Mouse (Mus musculus) CH12.LX (cell line): ENCODE data around the gene Akap2. TPM values are rescaled to one million over a fixed set of nuclear protein-coding genes. Genes with fewer than 3 reads are reported as not detected.

ENCODE experiments used
- DNase-seq: peaks from one replicate; pipeline ENCODE4 v3.0.0-alpha.2; 2013; ENCODE audit errors: extremely low read depth
- H3K27ac ChIP-seq: 2 replicates; pipeline ENCODE4 v1.5.1; 2012; ENCODE audit warnings: low read depth, mild to moderate bottlenecking, control low read depth, moderate library complexity; ENCODE audit not compliant: insufficient read depth
- H3K27me3 ChIP-seq: replicated peaks from 2 replicates; pipeline ENCODE3; 2012; ENCODE audit warnings: inconsistent platforms
- H3K36me3 ChIP-seq, 2 experiments: replicated peaks in 1 of 2; 2 replicates each; pipeline versions ENCODE3 to v1.6.1; 2012; ENCODE audit warnings: inconsistent platforms in 1 of 2, low read length in 1 of 2, mild to moderate bottlenecking in 1 of 2, mixed read lengths in 1 of 2, moderate library complexity in 1 of 2; ENCODE audit not compliant: control insufficient read depth in 1 of 2, insufficient read depth in 1 of 2
- H3K4me1 ChIP-seq, 2 experiments: 2 replicates each; pipeline ENCODE4 v1.6.1; 2012; ENCODE audit warnings: inconsistent platforms in 1 of 2, moderate library complexity in 1 of 2; ENCODE audit not compliant: insufficient read depth in 2 of 2, control insufficient read depth in 1 of 2
- H3K4me2 ChIP-seq: 2 replicates; pipeline ENCODE4 v1.6.1; 2012; ENCODE audit warnings: low read depth, mild to moderate bottlenecking, control low read depth; ENCODE audit not compliant: poor library complexity, insufficient read depth, severe bottlenecking
- H3K4me3 ChIP-seq, 3 experiments: fragments of 150-350 bp in 1 of 3; sonication (generic) in 1 of 3; replicated peaks in 1 of 3; 2 replicates each; pipeline versions ENCODE3 to v1.5.1; 2011 to 2012; ENCODE audit warnings: low read depth in 2 of 3, low read length in 2 of 3, mild to moderate bottlenecking in 2 of 3, moderate library complexity in 2 of 3, control low read depth in 1 of 3, improper control_type of control experiment in 1 of 3, inconsistent platforms in 1 of 3, mixed read lengths in 1 of 3; ENCODE audit not compliant: poor library complexity in 1 of 3
- H3K79me2 ChIP-seq: replicated peaks from 2 replicates; pipeline ENCODE4 v1.6.1; 2012; ENCODE audit warnings: mild to moderate bottlenecking, moderate library complexity; ENCODE audit not compliant: control insufficient read depth, poor library complexity, insufficient read depth, severe bottlenecking; ENCODE audit errors: extremely low read depth
- H3K9ac ChIP-seq: 2 replicates; pipeline ENCODE4 v1.6.1; 2012; ENCODE audit warnings: low read depth, mild to moderate bottlenecking, control low read depth, moderate library complexity; ENCODE audit not compliant: insufficient read depth
- H3K9me3 ChIP-seq: replicated peaks from 2 replicates; pipeline ENCODE3; 2012; ENCODE audit warnings: low read length, inconsistent platforms, mixed read lengths
- CHD2 ChIP-seq: IDR thresholded peaks from 2 replicates; pipeline ENCODE4 v1.6.1; 2011; ENCODE audit warnings: low read length, improper control_type of control experiment
- ELF1 ChIP-seq: IDR thresholded peaks from 2 replicates; pipeline ENCODE4 v1.6.1; 2014; ENCODE audit warnings: low read depth, mild to moderate bottlenecking, inconsistent platforms, low read length, improper control_type of control experiment
- ETS1 ChIP-seq: conservative IDR thresholded peaks from 2 replicates; pipeline ENCODE4 v1.6.1; 2012; ENCODE audit warnings: low read depth, mild to moderate bottlenecking, inconsistent platforms, low read length, improper control_type of control experiment, moderate library complexity
- IRF4 ChIP-seq: IDR thresholded peaks from 2 replicates; pipeline ENCODE4 v1.6.1; 2014; ENCODE audit warnings: low read depth, mild to moderate bottlenecking, inconsistent platforms, low read length, improper control_type of control experiment
- JUN ChIP-seq: IDR thresholded peaks from 2 replicates; pipeline ENCODE4 v1.6.1; 2011; ENCODE audit warnings: low read depth, mild to moderate bottlenecking, low read length, improper control_type of control experiment, moderate library complexity; ENCODE audit not compliant: insufficient read depth
- MAZ ChIP-seq: IDR thresholded peaks from 2 replicates; pipeline ENCODE4 v1.6.1; 2012; ENCODE audit warnings: low read depth, mild to moderate bottlenecking, inconsistent platforms, low read length, improper control_type of control experiment, moderate library complexity
- NELFE ChIP-seq: IDR thresholded peaks from 2 replicates; pipeline ENCODE4 v1.6.1; 2011; ENCODE audit warnings: low read depth, low read length, improper control_type of control experiment
- SIN3A ChIP-seq: IDR thresholded peaks from 2 replicates; pipeline ENCODE4 v1.6.1; 2012; ENCODE audit warnings: low read length, improper control_type of control experiment, inconsistent platforms
- ZC3H11A ChIP-seq: IDR thresholded peaks from 2 replicates; pipeline ENCODE4 v1.6.1; 2012; ENCODE audit warnings: low read depth, mild to moderate bottlenecking, inconsistent platforms, low read length, improper control_type of control experiment
- ZNF384 ChIP-seq: IDR thresholded peaks from 2 replicates; pipeline ENCODE4 v1.6.1; 2012; ENCODE audit warnings: low read depth, low read length, improper control_type of control experiment, inconsistent platforms
- dilution Hi-C: fragments of 300-500 bp; cut with MboI; formaldehyde crosslinking; loops from 2 replicates; pipeline ENCODE4 v1.14.3; 2020; ENCODE audit warnings: low sequenced_read_pairs; ENCODE audit not compliant: extremely low pct_unique_long_range_greater_than_20kb, extremely low pct_ligation_motif_present
- in situ Hi-C: fragments of 300-500 bp; cut with MboI; formaldehyde crosslinking; loops from 3 replicates; pipeline ENCODE4 v1.14.3; 2019; ENCODE audit warnings: low sequenced_read_pairs, low pct_ligation_motif_present, low pct_unique_long_range_greater_than_20kb, mixed read lengths
- polyA plus RNA-seq: library from polyadenylated mRNA; unstranded; fragments of >175 nt; gene quantifications from 2 replicates; pipeline ENCODE4 v1.2.1, GENCODE M21; 2012; ENCODE audit warnings: low read depth; ENCODE audit not compliant: insufficient read length
- total RNA-seq, 2 experiments: library from RNA; depleted of rRNA; stranded (reverse); fragments of 300-350 nt in 1 of 2; fragments of >200 nt in 1 of 2; gene quantifications; 2 replicates each; pipeline ENCODE4 v1.2.3; 2012 to 2014

Akap2 gene
- total and polyA plus RNA-seq, 3 experiments = 0.25 TPM; not detected in 2

GRCm38 (mm10) chr4:57809449-57809848 lies 92.0 kb downstream of the Akap2 start (continued):
- TF ChIP-seq NELFE (no peak), ZC3H11A (no peak), ZNF384 (no peak)

GRCm38 (mm10) chr4:57812075-57812474 lies 94.6 kb downstream of the Akap2 start:
- in situ Hi-C loops = no loop called here
- Histone ChIP-seq H3K79me2 (no peaks in the 10 kb centered on the region), H3K4me1 (peaks cover 10 to 25% of the 10 kb centered on the region in 2 experiments; a peak in 3 of 4 replicates), H3K9me3 (no peaks in the 10 kb centered on the region), H3K9ac (no peak overlapping the region), H3K4me2 (no peak overlapping the region), H3K27me3 (no peaks in the 10 kb centered on the region), H3K27ac (no peak overlapping the region), H3K36me3 (no peaks in the 10 kb centered on the region), H3K4me3 (no peak overlapping the region)
- peak; percentile 33 for TF ChIP-seq ZNF384
- TF ChIP-seq CHD2 = no peak
- DNase-seq = peak; percentile 27
- dilution Hi-C loops = no loop called here

DNA sequence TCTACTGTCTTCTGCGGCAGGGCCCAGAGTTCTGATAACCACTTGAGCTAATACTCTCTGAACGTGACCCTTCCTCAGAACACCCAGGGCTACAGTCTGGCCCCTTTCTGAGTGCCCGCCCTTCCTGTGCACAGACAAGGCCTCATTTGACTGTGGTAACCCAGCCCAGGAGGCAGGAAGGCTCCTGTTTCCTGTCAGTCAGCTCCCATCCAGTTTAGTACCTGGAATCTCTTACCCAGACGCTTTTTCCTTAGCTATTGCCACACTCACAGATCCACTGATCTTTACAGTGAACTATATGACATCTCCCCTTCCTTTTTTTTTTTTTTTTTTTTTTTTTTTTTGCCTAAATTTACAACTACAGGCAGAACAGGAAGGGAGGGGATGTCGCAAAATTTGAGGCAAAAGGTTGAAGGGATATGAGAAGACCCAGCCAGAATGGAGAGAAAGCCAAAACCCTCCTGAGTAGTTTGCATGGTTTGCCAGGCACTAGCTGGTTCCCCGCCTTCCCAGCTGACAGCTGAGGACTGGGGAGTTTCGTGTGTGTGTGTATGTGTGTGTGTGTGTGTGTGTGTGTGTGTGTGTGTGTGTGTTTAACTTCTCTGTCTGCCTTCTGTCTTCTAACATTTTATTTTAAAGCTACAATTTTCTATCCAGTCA lies 95.6 kb downstream of the Akap2 start:
- Histone ChIP-seq H3K9me3 (no peaks in the 10 kb centered on the region), H3K27ac (no peak overlapping the region), H3K4me3 (no peak overlapping the region), H3K9ac (no peak overlapping the region), H3K4me2 (no peak overlapping the region), H3K36me3 (no peaks in the 10 kb centered on the region), H3K79me2 (no peaks in the 10 kb centered on the region), H3K4me1 (peaks cover 10 to 25% of the 10 kb centered on the region in 2 experiments; a peak in 3 of 4 replicates), H3K27me3 (no peaks in the 10 kb centered on the region)
- DNase-seq = peak; percentile 42
- dilution Hi-C loops (no loop called here), in situ Hi-C loops (no loop called here)
- TF ChIP-seq MAZ = no peak
- TF ChIP-seq ZNF384 = peak; percentile 72

DNA sequence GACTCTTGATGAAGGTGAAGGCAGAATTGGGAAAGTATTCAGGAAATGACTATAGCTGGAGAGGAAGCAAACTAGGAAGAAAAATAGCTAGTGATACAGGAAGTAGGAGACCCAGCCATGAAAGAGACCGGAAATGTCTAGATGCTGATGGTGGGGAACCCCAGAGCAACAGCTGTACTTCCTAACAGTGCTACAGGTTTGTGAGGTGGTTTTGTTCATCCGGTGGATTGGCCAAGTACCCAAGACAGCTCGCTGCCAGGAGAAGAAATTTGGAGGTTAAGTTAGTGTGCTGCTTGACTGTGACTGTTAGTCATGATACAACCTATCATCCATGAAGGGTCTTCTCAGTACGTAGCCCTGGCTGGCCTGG lies 96.1 kb downstream of the Akap2 start:
- H3K4me1 ChIP-seq = peaks cover 10 to 25% of the 10 kb centered on the region in 2 experiments; a peak in 3 of 4 replicates
- no peak overlapping the region for H3K4me2 ChIP-seq
- H3K36me3 ChIP-seq = no peaks in the 10 kb centered on the region
- no peaks in the 10 kb centered on the region for H3K79me2 ChIP-seq
- dilution Hi-C loops = no loop called here
- peak; percentile 63 for DNase-seq
- no peak overlapping the region for H3K4me3 ChIP-seq
- H3K9ac ChIP-seq = no peak overlapping the region
- in situ Hi-C loops = no loop called here
- no peak for TF ChIP-seq IRF4
- peak; percentile 51 for TF ChIP-seq ELF1
- peak; percentile 17; the same call in 1 of the 2 replicates for TF ChIP-seq ETS1
- TF ChIP-seq JUN = no peak
- no peak for TF ChIP-seq SIN3A
- no peaks in the 10 kb centered on the region for H3K9me3 ChIP-seq
- H3K27me3 ChIP-seq = no peaks in the 10 kb centered on the region
- no peak overlapping the region for H3K27ac ChIP-seq
